Mouse (Mus musculus): Measurements from ENCODE around the gene Fam110a. TPM values are rescaled to one million over a fixed set of nuclear protein-coding genes. Genes with fewer than 3 reads are reported as not detected.

Fam110a gene
- polyA plus RNA-seq, 1 experiment, result 9.0 TPM

- no peaks in the 10 kb centered on the region for H3K27me3 ChIP-seq (ENCODE audit: control insufficient read depth, insufficient read depth, low read length)
- H3K4me1 ChIP-seq (ENCODE audit: control insufficient read depth, insufficient read depth, insufficient read length), result no peaks in the 10 kb centered on the region
- TF ChIP-seq POLR2A (IDR thresholded peaks at IDR 0.05; ENCODE audit: low read depth, low read length), result no peak
- 0 out of 2 replicates have a peak, but pooled peaks have one; percentile 11 for TF ChIP-seq CTCF (IDR thresholded peaks at IDR 0.05; ENCODE audit: extremely low read depth, insufficient read depth, insufficient read length, insufficient replicate concordance)
- H3K36me3 ChIP-seq (ENCODE audit: control insufficient read depth, insufficient read depth, low read length), result no peaks in the 10 kb centered on the region
- DNase-seq (ENCODE audit: low read depth in 1 of 2, low spot score in 2 of 2), result no peak
- no peak overlapping the region for H3K4me3 ChIP-seq (ENCODE audit: extremely low read depth, insufficient read depth, insufficient read length)
- H3K27ac ChIP-seq (ENCODE audit: insufficient read depth, low read length), result no peak overlapping the region
- 85% methylated on average over 10 of the region's 10 CpGs for WGBS
These were observed 27.8 kb upstream of the Fam110a start for GRCm38 (mm10) chr2:152007783-152008182.

GRCm38 (mm10) chr2:152002529-152002928 lies 22.5 kb upstream of the Fam110a start:
- Histone ChIP-seq H3K27ac (ENCODE audit: insufficient read depth, low read length) (no peak overlapping the region), H3K36me3 (ENCODE audit: control insufficient read depth, insufficient read depth, low read length) (no peaks in the 10 kb centered on the region), H3K4me1 (ENCODE audit: control insufficient read depth, insufficient read depth, insufficient read length) (no peaks in the 10 kb centered on the region), H3K27me3 (ENCODE audit: control insufficient read depth, insufficient read depth, low read length) (no peaks in the 10 kb centered on the region), H3K4me3 (ENCODE audit: extremely low read depth, insufficient read depth, insufficient read length) (no peak overlapping the region)
- WGBS, result 25% methylated on average over 6 of the region's 6 CpGs
- TF ChIP-seq CTCF (IDR thresholded peaks at IDR 0.05; ENCODE audit: extremely low read depth, insufficient read depth, insufficient read length, insufficient replicate concordance) (no peak), POLR2A (IDR thresholded peaks at IDR 0.05; ENCODE audit: low read depth, low read length) (no peak)
- no peak for DNase-seq (ENCODE audit: low read depth in 1 of 2, low spot score in 2 of 2)

GRCm38 (mm10) chr2:152000735-152001134 lies 20.7 kb upstream of the Fam110a start:
- no peak for DNase-seq (ENCODE audit: low read depth in 1 of 2, low spot score in 2 of 2)
- TF ChIP-seq CTCF (IDR thresholded peaks at IDR 0.05; ENCODE audit: extremely low read depth, insufficient read depth, insufficient read length, insufficient replicate concordance) (no peak), POLR2A (IDR thresholded peaks at IDR 0.05; ENCODE audit: low read depth, low read length) (no peak)
- no peaks in the 10 kb centered on the region for H3K36me3 ChIP-seq (ENCODE audit: control insufficient read depth, insufficient read depth, low read length)
- no peaks in the 10 kb centered on the region for H3K27me3 ChIP-seq (ENCODE audit: control insufficient read depth, insufficient read depth, low read length)
- H3K4me1 ChIP-seq (ENCODE audit: control insufficient read depth, insufficient read depth, insufficient read length), result no peaks in the 10 kb centered on the region
- no peak overlapping the region for H3K27ac ChIP-seq (ENCODE audit: insufficient read depth, low read length)
- no peak overlapping the region for H3K4me3 ChIP-seq (ENCODE audit: extremely low read depth, insufficient read depth, insufficient read length)
- 36% methylated on average over 6 of the region's 6 CpGs for WGBS

- TF ChIP-seq POLR2A (IDR thresholded peaks at IDR 0.05; ENCODE audit: low read depth, low read length) (no peak), CTCF (IDR thresholded peaks at IDR 0.05; ENCODE audit: extremely low read depth, insufficient read depth, insufficient read length, insufficient replicate concordance) (no peak)
- no peak overlapping the region for H3K27ac ChIP-seq (ENCODE audit: insufficient read depth, low read length)
- WGBS, result 73% methylated on average over 3 of the region's 3 CpGs
- DNase-seq (ENCODE audit: low read depth in 1 of 2, low spot score in 2 of 2), result no peak
- H3K36me3 ChIP-seq (ENCODE audit: control insufficient read depth, insufficient read depth, low read length), result no peaks in the 10 kb centered on the region
- no peaks in the 10 kb centered on the region for H3K4me1 ChIP-seq (ENCODE audit: control insufficient read depth, insufficient read depth, insufficient read length)
- no peak overlapping the region for H3K4me3 ChIP-seq (ENCODE audit: extremely low read depth, insufficient read depth, insufficient read length)
- no peaks in the 10 kb centered on the region for H3K27me3 ChIP-seq (ENCODE audit: control insufficient read depth, insufficient read depth, low read length)
These were observed 20.3 kb upstream of the Fam110a start for GRCm38 (mm10) chr2:152000291-152000679.

GRCm38 (mm10) chr2:151999669-152000290 lies 19.8 kb upstream of the Fam110a start:
- TF ChIP-seq POLR2A (IDR thresholded peaks at IDR 0.05; ENCODE audit: low read depth, low read length), result no peak
- TF ChIP-seq CTCF (IDR thresholded peaks at IDR 0.05; ENCODE audit: extremely low read depth, insufficient read depth, insufficient read length, insufficient replicate concordance), result no peak
- no peaks in the 10 kb centered on the region; the same call in 1 of the 2 replicates for H3K4me1 ChIP-seq (ENCODE audit: control insufficient read depth, insufficient read depth, insufficient read length)
- WGBS, result 79% methylated on average over 20 of the region's 20 CpGs
- no peak for DNase-seq (ENCODE audit: low read depth in 1 of 2, low spot score in 2 of 2)
- no peak overlapping the region for H3K27ac ChIP-seq (ENCODE audit: insufficient read depth, low read length)
- H3K27me3 ChIP-seq (ENCODE audit: control insufficient read depth, insufficient read depth, low read length), result no peaks in the 10 kb centered on the region
- no peaks in the 10 kb centered on the region for H3K36me3 ChIP-seq (ENCODE audit: control insufficient read depth, insufficient read depth, low read length)
- H3K4me3 ChIP-seq (ENCODE audit: extremely low read depth, insufficient read depth, insufficient read length), result no peak overlapping the region

GRCm38 (mm10) chr2:151998932-151999331 lies 18.9 kb upstream of the Fam110a start:
- Histone ChIP-seq H3K27ac (ENCODE audit: insufficient read depth, low read length) (no peak overlapping the region), H3K27me3 (ENCODE audit: control insufficient read depth, insufficient read depth, low read length) (no peaks in the 10 kb centered on the region), H3K4me1 (ENCODE audit: control insufficient read depth, insufficient read depth, insufficient read length) (no peaks in the 10 kb centered on the region; the same call in 1 of the 2 replicates), H3K36me3 (ENCODE audit: control insufficient read depth, insufficient read depth, low read length) (no peaks in the 10 kb centered on the region), H3K4me3 (ENCODE audit: extremely low read depth, insufficient read depth, insufficient read length) (no peak overlapping the region)
- DNase-seq (ENCODE audit: low read depth in 1 of 2, low spot score in 2 of 2), result no peak
- no peak for TF ChIP-seq POLR2A (IDR thresholded peaks at IDR 0.05; ENCODE audit: low read depth, low read length)
- no peak for TF ChIP-seq CTCF (IDR thresholded peaks at IDR 0.05; ENCODE audit: extremely low read depth, insufficient read depth, insufficient read length, insufficient replicate concordance)
- 80% methylated on average over 4 of the region's 4 CpGs for WGBS

GRCm38 (mm10) chr2:151998505-151998899 lies 18.5 kb upstream of the Fam110a start:
- DNase-seq (ENCODE audit: low read depth in 1 of 2, low spot score in 2 of 2), result no peak
- WGBS, result 87% methylated on average over 9 of the region's 9 CpGs
- Histone ChIP-seq H3K27me3 (ENCODE audit: control insufficient read depth, insufficient read depth, low read length) (no peaks in the 10 kb centered on the region), H3K36me3 (ENCODE audit: control insufficient read depth, insufficient read depth, low read length) (no peaks in the 10 kb centered on the region), H3K27ac (ENCODE audit: insufficient read depth, low read length) (no peak overlapping the region), H3K4me1 (ENCODE audit: control insufficient read depth, insufficient read depth, insufficient read length) (no peaks in the 10 kb centered on the region; the same call in 1 of the 2 replicates), H3K4me3 (ENCODE audit: extremely low read depth, insufficient read depth, insufficient read length) (no peak overlapping the region)
- TF ChIP-seq CTCF (IDR thresholded peaks at IDR 0.05; ENCODE audit: extremely low read depth, insufficient read depth, insufficient read length, insufficient replicate concordance), result no peak
- TF ChIP-seq POLR2A (IDR thresholded peaks at IDR 0.05; ENCODE audit: low read depth, low read length), result no peak
